Mouse (Mus musculus): ENCODE measurements around the gene A630095N17Rik.

Gene A630095N17Rik

GRCm38 (mm10) chr1:75231664-75232152 lies at the start of gene A630095N17Rik:
A630095N17Rik (minus strand) TSS chr1:75232102.
- in situ Hi-C loops (cut with MboI, MseI): no loop called here

- in situ Hi-C loops (cut with MboI, MseI): loop anchor here (10.0 kb wide), 2 partner anchors 253 to 333 kb away; no protein-coding TSS in a partner anchor
Observed at GRCm38 (mm10) chr1:75278228-75278627, 46.3 kb upstream of the A630095N17Rik start, which contains the start of gene Resp18. Resp18 (minus strand) TSS chr1:75278415.

GRCm38 (mm10) chr1:75277195-75278188 lies 45.6 kb upstream of the A630095N17Rik start:
- in situ Hi-C loops (cut with MboI, MseI): loop anchor here (10.0 kb wide), 2 partner anchors 253 to 333 kb away; no protein-coding TSS in a partner anchor

- in situ Hi-C loops (cut with MboI, MseI): loop anchor here in 1 of 2 experiments (5.0 kb wide), 1 partner anchor 48 kb away; no protein-coding TSS in a partner anchor
Observed at GRCm38 (mm10) chr1:75264091-75264880, 32.4 kb upstream of the A630095N17Rik start, which contains the start of gene Ptprn. Ptprn (minus strand) TSS chr1:75264502.

GRCm38 (mm10) chr1:75262969-75263951 lies 31.4 kb upstream of the A630095N17Rik start:
- in situ Hi-C loops (cut with MboI, MseI): loop anchor here in 1 of 2 experiments (5.0 kb wide), 1 partner anchor 49 kb away; no protein-coding TSS in a partner anchor

- in situ Hi-C loops (cut with MboI, MseI): loop anchor here in 1 of 2 experiments (5.0 kb wide), 1 partner anchor 51 kb away; no protein-coding TSS in a partner anchor
Observed at GRCm38 (mm10) chr1:75261278-75261677, 29.4 kb upstream of the A630095N17Rik start.

- in situ Hi-C loops (cut with MboI, MseI): no loop called here
Observed at GRCm38 (mm10) chr1:75255516-75256046, 23.7 kb upstream of the A630095N17Rik start.

- in situ Hi-C loops (cut with MboI, MseI): loop anchor here (5.0 kb wide), 3 partner anchors 117 to 202 kb away; partner anchors contain the start of gene Nhej1 (in 1 of the 2)
Observed at GRCm38 (mm10) chr1:75254625-75255013, 22.7 kb upstream of the A630095N17Rik start.

- in situ Hi-C loops (cut with MboI, MseI): loop anchor here (5.0 kb wide), 3 partner anchors 117 to 202 kb away; partner anchors contain the start of gene Nhej1 (in 1 of the 2)
Observed at GRCm38 (mm10) chr1:75253849-75254624, 22.1 kb upstream of the A630095N17Rik start.

- in situ Hi-C loops (cut with MboI, MseI): loop anchor here (5.0 kb wide), 3 partner anchors 116 to 201 kb away; partner anchors contain the start of gene Nhej1 (in 1 of the 2)
Observed at GRCm38 (mm10) chr1:75253029-75253428, 21.1 kb upstream of the A630095N17Rik start.

- in situ Hi-C loops (cut with MboI, MseI): loop anchor here (5.0 kb wide), 3 partner anchors 115 to 200 kb away; partner anchors contain the start of gene Nhej1 (in 1 of the 2)
Observed at GRCm38 (mm10) chr1:75252308-75252707, 20.4 kb upstream of the A630095N17Rik start.

GRCm38 (mm10) chr1:75251112-75251970 lies 19.4 kb upstream of the A630095N17Rik start:
- in situ Hi-C loops (cut with MboI, MseI): loop anchor here (5.0 kb wide), 3 partner anchors 114 to 199 kb away; partner anchors contain the start of gene Nhej1 (in 1 of the 2)

- in situ Hi-C loops (cut with MboI, MseI): loop anchor here (5.0 kb wide), 3 partner anchors 113 to 198 kb away; partner anchors contain the start of gene Nhej1 (in 1 of the 2)
Observed at GRCm38 (mm10) chr1:75250498-75250897, 18.6 kb upstream of the A630095N17Rik start.

- in situ Hi-C loops (cut with MboI, MseI): no loop called here
Observed at GRCm38 (mm10) chr1:75248041-75248772, 16.3 kb upstream of the A630095N17Rik start.

GRCm38 (mm10) chr1:75247071-75247930 lies 15.4 kb upstream of the A630095N17Rik start:
- in situ Hi-C loops (cut with MboI, MseI): no loop called here

GRCm38 (mm10) chr1:75244836-75245235 lies 12.9 kb upstream of the A630095N17Rik start:
- in situ Hi-C loops (cut with MboI, MseI): no loop called here
